Comparison of ENCODE assay signal across 22 mouse cellular contexts in the genomic region with DNA sequence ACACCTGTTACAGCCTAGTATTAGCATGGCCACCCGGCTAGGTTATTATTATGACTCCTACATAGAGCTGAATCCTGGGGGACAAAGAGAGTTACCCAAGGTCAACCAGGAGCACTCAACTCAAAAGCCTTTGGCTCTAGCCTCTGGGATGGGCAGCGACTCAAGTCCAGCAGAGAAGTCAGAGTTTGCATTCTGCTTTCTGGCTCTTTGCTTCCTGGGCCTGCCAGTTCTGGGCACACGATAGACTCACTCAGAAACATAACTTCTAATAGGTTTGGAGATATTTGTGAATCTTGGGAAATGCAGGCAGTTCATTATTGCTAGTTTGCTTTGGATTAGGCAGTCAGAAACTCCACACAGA.
DNase-seq lines count a peak whose midpoint lies in the region; ATAC-seq and TF ChIP-seq lines count a peak whose summit lies in the region.
"Had no signal": no experiment of that assay in that cellular context is flagged by ENCODE, and none has a peak within 500 bp of the region (broad histone marks: within the 10 kb centered on the region; RNA-seq: fewer than 3 reads in every experiment).

No protein-coding gene starts in this region.

- peaks cover 7% of the 10 kb centered on the region; the same call in 1 of the 2 replicates for H3K4me1 ChIP-seq in midbrain, embryonic 11.5 days (ENCODE audit: control insufficient read depth, insufficient read depth, low read length)
- H3K4me1 ChIP-seq in midbrain, postnatal 0 days (ENCODE audit: insufficient read depth, low read length), result peaks cover 8% of the 10 kb centered on the region; the same call in 1 of the 2 replicates
- H3K4me1 ChIP-seq in midbrain, embryonic 13.5 days (replicated peaks), result peaks cover 21% of the 10 kb centered on the region
- H3K4me1 ChIP-seq in heart, embryonic 12.5 days (replicated peaks), result no peaks in the 10 kb centered on the region

- 72% methylated on average over 3 of the region's 3 CpGs for WGBS in midbrain, embryonic 11.5 days
- 47% methylated on average over 3 of the region's 3 CpGs for WGBS in midbrain, postnatal 0 days
- WGBS in midbrain, embryonic 13.5 days, result 57% methylated on average over 3 of the region's 3 CpGs
- 67% methylated on average over 3 of the region's 3 CpGs for WGBS in heart, embryonic 12.5 days

- TF ChIP-seq CTCF in midbrain, postnatal 0 days (IDR thresholded peaks at IDR 0.05), result no peak

- DNase-seq in heart, adult 11 months, result peak; percentile 79
- DNase-seq in heart, postnatal 25 days (ENCODE audit: low spot score), result no peak
- DNase-seq in midbrain, embryonic 11.5 days (ENCODE audit: low spot score, missing footprints), result no peak
- DNase-seq in midbrain, postnatal 0 days (ENCODE audit: low spot score), result no peak
- DNase-seq in urinary bladder, postnatal 25 days (ENCODE audit: low spot score), result no peak
- DNase-seq: adrenal gland, adult 2 months; cerebellum, adult 11-12 months; cerebellum, postnatal 36 days; gastrocnemius, adult 2 months; kidney, postnatal 25 days; liver, postnatal 0 days; right cerebral cortex, postnatal 25 days had no signal

- no peaks in the 10 kb centered on the region for H3K27me3 ChIP-seq in midbrain, embryonic 11.5 days (ENCODE audit: control insufficient read depth, insufficient read depth, low read length)
- H3K27me3 ChIP-seq in midbrain, postnatal 0 days (ENCODE audit: insufficient read depth, low read length), result no peaks in the 10 kb centered on the region
- no peaks in the 10 kb centered on the region for H3K27me3 ChIP-seq in midbrain, embryonic 13.5 days
- no peaks in the 10 kb centered on the region for H3K27me3 ChIP-seq in heart, embryonic 12.5 days (replicated peaks)
- H3K27me3 ChIP-seq: limb, embryonic 12.5 days had no signal

- no peak overlapping the region for H3K4me3 ChIP-seq in midbrain, embryonic 11.5 days (ENCODE audit: low read depth, low read length)
- no peak overlapping the region for H3K4me3 ChIP-seq in midbrain, postnatal 0 days (ENCODE audit: low read depth, low read length)
- H3K4me3 ChIP-seq in midbrain, embryonic 13.5 days (replicated peaks), result no peak overlapping the region
- H3K4me3 ChIP-seq in heart, embryonic 12.5 days, result no peak overlapping the region
- H3K4me3 ChIP-seq: embryonic facial prominence, embryonic 13.5 days; erythroblast, embryonic 14.5 days; gastrocnemius, adult 2 months; layer of hippocampus, adult 2 months; limb, embryonic 12.5 days had no signal

- intact Hi-C loops in heart, postnatal 25 days (cut with DNase I), result no loop called here

- no peak overlapping the region for H3K9ac ChIP-seq in midbrain, embryonic 11.5 days (ENCODE audit: low read length)
- H3K9ac ChIP-seq in midbrain, postnatal 0 days (replicated peaks; ENCODE audit: low read length, poor library complexity, severe bottlenecking), result no peak overlapping the region
- H3K9ac ChIP-seq in midbrain, embryonic 13.5 days (replicated peaks), result no peak overlapping the region
- H3K9ac ChIP-seq in heart, embryonic 12.5 days, result no peak overlapping the region
- H3K9ac ChIP-seq: embryonic facial prominence, embryonic 13.5 days; limb, embryonic 12.5 days; liver, postnatal 0 days had no signal

- H3K36me3 ChIP-seq in midbrain, embryonic 11.5 days (ENCODE audit: control insufficient read depth, insufficient read depth, low read length), result no peaks in the 10 kb centered on the region
- no peaks in the 10 kb centered on the region for H3K36me3 ChIP-seq in midbrain, postnatal 0 days (ENCODE audit: insufficient read depth, low read length)
- no peaks in the 10 kb centered on the region for H3K36me3 ChIP-seq in midbrain, embryonic 13.5 days
- no peaks in the 10 kb centered on the region for H3K36me3 ChIP-seq in heart, embryonic 12.5 days
- H3K36me3 ChIP-seq: embryonic facial prominence, embryonic 13.5 days; limb, embryonic 12.5 days had no signal

- peak; percentile 24; the same call in 1 of the 2 replicates for ATAC-seq in midbrain, embryonic 11.5 days (ENCODE audit: low FRiP score)
- no peak for ATAC-seq in midbrain, postnatal 0 days (ENCODE audit: low FRiP score)
- peak; percentile 38; the same call in 1 of the 2 replicates for ATAC-seq in midbrain, embryonic 13.5 days
- no peak for ATAC-seq in heart, embryonic 12.5 days (ENCODE audit: insufficient number of reproducible peaks, low FRiP score)
- ATAC-seq: intestine, postnatal 0 days; liver, postnatal 0 days; lung, postnatal 0 days had no signal

- no peaks in the 10 kb centered on the region for H3K9me3 ChIP-seq in midbrain, embryonic 11.5 days (ENCODE audit: control insufficient read depth, low read length)
- no peaks in the 10 kb centered on the region for H3K9me3 ChIP-seq in midbrain, postnatal 0 days (ENCODE audit: low read length)
- H3K9me3 ChIP-seq in midbrain, embryonic 13.5 days, result 0 out of 2 replicates have a peak, but pooled peaks cover 2% of the 10 kb centered on the region
- H3K9me3 ChIP-seq in heart, embryonic 12.5 days (replicated peaks), result 0 out of 2 replicates have a peak, but pooled peaks cover 2% of the 10 kb centered on the region
- H3K9me3 ChIP-seq: embryonic facial prominence, embryonic 13.5 days had no signal

- no peak overlapping the region for H3K4me2 ChIP-seq in midbrain, embryonic 11.5 days
- no peak overlapping the region for H3K4me2 ChIP-seq in midbrain, postnatal 0 days (ENCODE audit: low read depth, low read length, poor library complexity, severe bottlenecking)
- no peak overlapping the region for H3K4me2 ChIP-seq in midbrain, embryonic 13.5 days (replicated peaks)
- H3K4me2 ChIP-seq in heart, embryonic 12.5 days, result no peak overlapping the region
- H3K4me2 ChIP-seq: embryonic facial prominence, embryonic 13.5 days; limb, embryonic 12.5 days; liver, embryonic 11.5 days had no signal

- H3K27ac ChIP-seq in midbrain, embryonic 11.5 days (ENCODE audit: low read depth, low read length), result no peak overlapping the region
- no peak overlapping the region for H3K27ac ChIP-seq in midbrain, postnatal 0 days (ENCODE audit: low read depth, low read length)
- 0 out of 2 replicates have a peak overlapping the region, but pooled peaks have one; percentile 22 for H3K27ac ChIP-seq in midbrain, embryonic 13.5 days
- no peak overlapping the region for H3K27ac ChIP-seq in heart, embryonic 12.5 days (ENCODE audit: poor library complexity, severe bottlenecking)
- H3K27ac ChIP-seq: embryonic facial prominence, embryonic 13.5 days; gastrocnemius, adult 2 months; layer of hippocampus, adult 2 months; limb, embryonic 12.5 days; macrophage had no signal

Comparison
In these comparisons a context has a peak if more than half of its experiments do, and no peak if none do; other contexts are left out.
1. ATAC-seq: peak in midbrain, embryonic 11.5 days (single experiment) and midbrain, embryonic 13.5 days (single experiment); none in midbrain, postnatal 0 days (single experiment) and heart, embryonic 12.5 days (single experiment).